Mouse (Mus musculus) brain, embryonic 18.5 days (tissue): ENCODE results near the gene Ptprj.

Source experiments
- DNase-seq: peaks from one replicate; pipeline ENCODE4 v3.0.0-alpha.2; 2012; ENCODE audit warnings: low read depth, low spot score

Gene Ptprj

DNA sequence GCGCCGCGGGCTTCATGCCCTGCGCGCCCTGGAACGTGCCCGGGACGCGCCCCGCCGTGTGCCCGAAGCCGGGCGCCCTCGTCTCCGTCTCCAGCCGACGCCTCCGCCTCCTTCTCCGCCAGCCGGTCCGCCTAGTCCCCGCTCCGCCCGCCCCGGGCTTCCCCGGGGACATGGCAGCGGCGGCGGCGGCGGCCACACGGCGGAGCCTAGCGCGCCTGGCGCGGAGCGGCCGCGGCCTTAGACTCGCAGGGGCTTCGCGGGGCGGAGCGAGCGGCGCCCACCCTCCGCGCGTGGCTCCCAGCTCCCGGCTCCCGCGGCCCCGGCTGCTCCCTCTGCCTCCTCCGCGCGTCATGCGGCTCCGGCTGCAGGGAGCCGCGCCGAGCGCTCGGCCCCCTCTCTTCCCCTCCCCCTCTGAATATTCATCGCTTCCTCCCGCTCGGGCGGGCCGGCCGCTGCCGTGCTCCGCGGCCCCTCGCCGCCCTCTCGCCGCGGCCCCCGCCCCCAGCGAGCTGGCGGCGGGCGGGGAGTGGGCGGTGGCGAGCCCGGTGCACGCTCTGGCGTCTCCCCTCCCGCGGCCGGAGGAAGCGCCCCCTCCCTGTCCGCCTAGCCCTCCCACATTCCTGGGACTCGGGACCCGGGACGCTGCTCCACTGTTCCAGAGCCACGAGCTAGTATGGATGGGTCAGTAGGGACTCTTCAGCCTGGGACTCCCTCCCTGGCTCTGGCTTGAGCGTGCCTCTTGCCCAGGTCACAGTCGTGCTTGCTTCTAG, at the start of gene Ptprj:
Gene Ptprj (minus strand): TSS at position 412 of the 770 bp plus-strand sequence.
- peak; percentile 24 for DNase-seq

DNA sequence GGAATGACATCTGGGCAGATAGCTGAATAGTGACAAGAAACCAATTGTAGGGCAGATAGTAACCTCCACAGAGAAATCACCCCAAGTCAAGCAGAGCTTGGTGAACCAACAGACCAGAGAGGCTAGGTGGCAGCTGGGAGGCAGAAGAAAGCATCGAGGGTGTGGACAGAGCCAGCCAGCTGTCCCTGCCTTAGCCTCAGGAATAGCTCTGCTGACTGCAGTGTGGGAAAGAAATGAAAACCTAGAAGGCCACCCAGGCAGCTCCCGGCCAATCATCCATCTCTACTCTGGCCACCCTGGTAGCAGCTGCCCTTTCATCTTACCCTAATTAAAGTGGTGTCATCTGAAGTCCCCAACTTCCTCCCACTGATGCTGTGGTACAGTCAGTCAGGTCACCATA, 49.1 kb upstream of the Ptprj start:
- no peak for DNase-seq

DNA sequence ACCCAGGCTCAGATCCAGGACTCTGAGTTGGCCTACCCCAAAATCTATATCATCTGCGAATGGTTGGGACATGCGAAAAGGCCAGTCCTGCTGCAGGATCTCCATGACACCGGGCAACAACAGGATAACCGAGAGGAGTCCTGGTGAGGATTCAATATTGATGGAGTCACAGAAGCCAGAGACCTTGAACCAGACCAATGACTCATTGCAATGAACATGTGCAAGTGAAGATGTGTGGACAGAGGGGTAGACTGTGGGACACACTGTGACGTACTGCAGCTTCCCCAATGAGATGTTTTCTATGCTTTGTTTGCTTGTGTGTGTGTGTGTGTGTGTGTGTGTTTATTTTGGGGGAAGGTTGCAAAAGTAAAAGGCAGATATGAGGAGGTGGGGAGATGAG, 47.8 kb upstream of the Ptprj start:
- DNase-seq = no peak

DNA sequence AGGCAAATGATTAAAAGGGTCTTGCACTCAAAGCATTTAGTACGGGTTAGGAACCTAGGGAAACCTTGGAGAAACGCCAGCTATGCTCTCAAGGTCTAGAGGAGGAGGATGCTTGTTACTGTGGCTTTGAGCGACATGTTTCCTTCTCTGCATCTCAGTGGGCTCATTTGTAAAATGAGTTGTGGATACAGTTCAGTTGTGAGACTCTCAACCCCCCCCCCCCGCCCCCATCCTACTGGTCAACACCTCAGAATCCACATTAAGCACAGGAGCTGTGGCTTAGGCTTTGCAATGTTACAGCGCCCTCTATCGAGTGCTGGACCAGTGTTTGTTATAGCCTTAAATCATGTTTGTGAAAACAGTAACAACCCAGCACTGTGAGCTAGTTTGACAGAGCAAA, 44.5 kb upstream of the Ptprj start:
- peak; percentile 8 for DNase-seq

DNA sequence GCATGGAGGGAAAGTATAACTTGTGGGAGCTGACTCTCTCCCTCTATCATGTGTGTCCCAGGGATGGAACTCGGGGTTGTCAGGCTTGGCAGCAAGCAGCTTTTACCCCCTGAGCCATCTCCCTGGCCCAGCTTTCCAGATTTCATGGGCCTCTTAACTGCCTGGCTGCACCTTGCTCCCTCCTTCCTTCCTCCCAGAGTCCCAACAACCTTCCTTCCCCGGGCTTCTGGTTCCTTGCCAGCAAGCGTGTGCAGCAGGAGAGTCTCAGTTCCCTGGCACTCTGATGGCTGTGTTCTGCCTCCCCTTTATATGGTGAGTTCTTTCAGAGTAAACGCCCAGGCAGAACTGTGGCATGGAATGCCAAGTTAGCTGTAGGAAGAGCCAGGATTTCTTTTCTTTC, 43.9 kb upstream of the Ptprj start:
- DNase-seq = peak; percentile 6

DNA sequence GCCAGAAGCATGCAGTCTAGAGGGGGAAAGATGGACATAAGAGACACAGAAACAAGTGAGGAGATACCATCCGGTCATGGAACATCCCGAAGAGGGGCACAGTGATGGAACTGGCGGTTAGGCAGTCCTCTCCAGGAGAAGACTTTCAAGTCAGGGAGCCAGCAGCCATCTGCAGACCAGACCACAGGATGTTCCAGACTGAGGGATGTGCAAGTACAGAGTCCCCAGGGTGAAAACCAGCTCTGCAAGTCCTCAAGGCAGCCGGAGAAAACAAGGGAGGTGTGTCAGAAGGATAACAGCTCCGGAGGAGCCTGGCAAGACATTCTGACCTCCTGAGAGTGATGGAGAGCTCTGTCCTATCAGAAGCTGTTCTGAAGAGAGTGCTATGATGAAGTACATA, 40.4 kb upstream of the Ptprj start:
- DNase-seq = no peak

DNA sequence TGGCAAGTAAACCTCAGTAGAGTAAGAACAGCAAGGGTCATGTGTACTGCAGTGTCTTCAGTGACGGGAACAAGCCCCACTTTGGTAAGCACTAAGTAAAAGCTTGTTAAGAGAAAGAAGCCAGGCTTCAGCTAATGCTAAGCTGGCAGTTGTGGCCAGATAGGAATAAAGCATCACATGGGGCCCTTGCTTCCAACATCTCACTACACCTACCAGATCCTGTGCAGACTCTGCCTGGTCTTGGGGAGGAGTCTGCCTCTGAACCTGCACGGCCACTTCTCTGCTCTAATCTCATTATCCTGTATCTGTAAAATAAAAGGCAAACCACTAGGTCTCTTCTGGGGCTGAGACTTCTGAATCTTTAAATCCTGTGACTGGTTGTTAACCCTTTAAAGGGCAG, 39.2 kb upstream of the Ptprj start:
- DNase-seq = no peak

DNA sequence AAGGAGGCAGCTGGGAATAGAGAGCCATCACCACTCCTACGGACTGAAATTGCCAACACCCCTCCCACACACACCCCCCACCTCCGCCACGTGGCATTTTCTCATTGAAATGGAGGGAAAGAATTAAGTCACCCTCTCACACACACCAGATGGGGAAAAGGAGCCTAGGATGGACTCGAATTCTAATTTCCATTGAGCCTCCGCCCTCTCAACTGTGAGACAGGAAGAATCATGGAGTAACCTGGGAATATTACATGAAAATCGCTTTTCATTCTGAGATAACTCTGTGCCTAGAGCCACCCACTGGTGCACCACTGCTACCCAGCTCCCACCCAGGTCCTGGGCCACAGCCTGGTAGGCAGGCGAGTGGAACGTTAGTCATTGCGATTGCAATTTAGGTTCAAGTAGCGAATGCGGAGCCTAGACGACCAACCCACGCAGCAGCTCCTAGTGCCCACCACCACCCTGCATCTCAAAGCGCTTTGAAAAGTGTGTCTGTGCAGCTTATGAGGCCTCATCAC, 34.3 kb upstream of the Ptprj start:
- no peak for DNase-seq

DNA sequence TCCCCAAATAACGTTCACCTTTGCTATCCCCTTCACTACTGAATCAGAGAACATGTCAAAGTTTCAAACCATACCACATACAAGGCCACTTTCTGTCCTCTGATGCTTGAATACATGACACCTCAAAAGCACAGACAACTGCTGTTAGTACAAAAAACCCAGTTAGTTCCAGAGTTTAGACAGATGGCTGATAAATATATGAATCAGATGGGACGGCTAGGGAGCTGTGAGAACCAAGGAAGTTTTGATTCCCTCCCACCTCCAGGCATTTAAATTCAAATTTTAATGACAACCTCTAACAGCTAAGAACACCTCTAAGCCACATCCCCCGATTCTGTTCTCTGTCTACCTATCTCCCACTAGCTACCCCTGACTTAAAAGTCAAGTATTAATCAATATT, 33.1 kb upstream of the Ptprj start:
- DNase-seq = no peak

DNA sequence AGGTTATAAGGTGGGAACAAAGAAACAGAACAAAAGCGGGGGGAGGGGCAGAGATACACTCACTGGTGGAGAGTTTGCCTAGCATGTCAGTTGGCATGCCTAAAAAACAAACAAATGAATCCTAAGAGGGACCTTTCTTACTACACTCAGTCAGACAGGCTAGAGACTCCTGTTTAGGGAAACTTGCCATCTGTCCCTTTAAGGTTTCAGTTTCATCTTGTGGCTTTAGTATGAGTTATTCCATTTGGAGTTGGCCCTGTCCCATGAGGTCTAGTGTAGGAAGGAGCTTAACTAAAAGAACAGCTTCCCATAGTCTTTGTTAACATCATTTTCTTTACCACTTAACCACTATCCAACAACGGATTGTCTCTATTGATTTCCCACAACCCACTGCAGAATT, 32.6 kb upstream of the Ptprj start:
- DNase-seq = no peak

DNA sequence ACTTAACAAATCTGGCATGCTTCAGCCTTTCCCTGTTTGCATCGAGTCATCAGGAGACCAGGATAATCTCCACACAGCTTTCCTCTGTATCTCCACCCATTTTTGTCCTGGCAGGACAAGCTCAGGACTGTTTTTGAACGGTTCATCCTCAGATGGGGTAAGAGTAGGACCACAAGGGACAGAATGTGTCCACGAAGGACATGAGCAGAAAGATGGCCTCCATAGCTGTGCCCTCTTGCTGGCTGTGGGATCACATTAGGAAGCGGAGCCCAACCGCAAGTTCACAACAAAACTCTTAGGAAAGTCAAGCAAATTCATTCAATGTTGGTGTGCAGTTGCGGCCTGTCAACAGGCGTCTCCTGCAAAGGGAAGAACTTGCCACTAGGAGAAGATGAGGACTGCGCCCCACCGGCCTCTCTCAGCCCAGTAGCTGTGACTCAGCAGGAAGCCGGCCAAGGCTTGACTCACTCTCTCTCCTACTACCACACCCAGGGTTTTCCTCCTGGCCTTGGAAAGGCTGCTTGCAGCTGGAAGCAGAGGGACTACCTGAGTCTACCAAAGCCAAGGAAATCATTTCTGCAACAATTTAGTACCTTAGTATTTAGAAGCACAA, 31.6 kb upstream of the Ptprj start:
- no peak for DNase-seq

DNA sequence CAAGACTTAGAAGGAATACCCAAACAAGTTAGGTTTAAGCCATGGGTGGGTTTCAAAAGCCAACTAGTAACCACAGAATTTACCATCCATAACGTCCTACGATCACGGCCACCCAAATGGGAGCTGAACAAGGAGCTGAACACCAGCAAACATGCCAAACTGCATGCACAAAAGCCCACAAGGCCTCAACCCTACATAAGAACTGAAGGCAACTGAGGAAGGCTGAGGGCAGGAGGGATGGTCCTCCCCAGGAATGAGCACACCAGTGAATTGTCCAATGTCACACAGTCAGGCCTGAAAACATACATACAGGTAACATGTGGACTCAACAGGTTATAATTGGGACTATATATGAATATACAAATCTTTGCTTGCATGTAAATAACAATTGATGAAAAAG, 20.6 kb upstream of the Ptprj start:
- DNase-seq = no peak

DNA sequence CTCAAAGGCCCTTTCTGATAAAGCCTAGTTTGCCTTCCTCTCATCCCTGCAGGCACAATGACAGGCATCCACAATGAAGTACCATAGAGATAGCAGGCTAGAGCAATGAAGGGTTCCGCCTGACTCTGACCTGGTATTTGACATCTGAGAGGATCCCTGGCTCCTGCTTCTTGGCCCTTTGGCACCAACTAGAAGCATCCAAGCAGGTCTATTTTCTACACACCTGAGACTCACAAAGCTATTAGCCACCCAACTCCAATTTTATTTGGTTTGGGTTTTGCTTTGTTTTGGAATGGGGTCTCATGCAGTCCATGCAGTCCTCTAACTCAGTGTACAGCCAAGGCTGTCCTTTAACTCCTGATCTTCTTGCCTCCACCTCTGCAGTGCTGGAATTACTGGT, 7.7 kb upstream of the Ptprj start:
- no peak for DNase-seq

DNA sequence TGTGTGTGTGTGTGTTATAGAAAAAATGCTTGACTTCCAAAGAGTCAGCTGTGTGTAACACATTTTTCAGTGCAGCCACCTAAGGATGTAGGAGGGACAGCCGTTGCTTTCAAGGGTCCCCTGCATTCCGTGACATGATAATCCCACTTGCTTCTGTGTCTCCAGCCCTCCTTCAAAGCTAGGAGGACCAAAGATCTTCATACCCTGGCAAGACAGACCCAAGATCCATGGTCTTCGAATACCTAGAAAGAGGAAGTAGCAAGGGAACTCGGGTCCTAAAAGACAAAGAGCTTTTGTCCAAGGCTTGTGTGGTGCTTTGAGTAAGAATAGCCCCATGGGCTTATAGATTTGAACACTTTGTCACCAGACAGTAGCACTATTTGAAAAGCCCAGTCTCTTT, 4.1 kb upstream of the Ptprj start:
- DNase-seq = no peak

DNA sequence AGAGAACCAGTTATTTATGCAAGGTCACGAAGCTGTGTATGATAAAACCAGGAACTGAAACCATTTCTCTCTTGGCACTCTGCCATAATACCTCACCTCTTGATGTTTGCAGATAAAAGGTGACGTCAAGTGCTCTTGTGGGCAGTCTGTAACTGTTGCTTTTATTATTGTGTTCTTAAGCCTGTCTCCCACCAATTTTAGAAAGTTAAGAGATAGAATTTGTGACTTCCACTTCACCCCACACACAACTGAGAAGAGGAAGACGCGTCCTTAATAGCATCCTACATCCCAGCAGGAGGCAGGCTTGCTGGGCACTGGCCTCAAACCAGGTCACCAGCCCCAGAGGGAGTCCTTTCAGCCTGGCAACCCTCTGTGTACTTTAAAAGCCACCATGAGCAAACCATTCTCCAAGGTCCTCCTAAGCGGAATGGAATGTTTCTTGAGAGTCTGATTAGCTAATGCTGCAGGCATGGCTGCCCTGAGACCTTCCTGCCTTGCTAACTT, 3.2 kb upstream of the Ptprj start:
- no peak for DNase-seq

DNA sequence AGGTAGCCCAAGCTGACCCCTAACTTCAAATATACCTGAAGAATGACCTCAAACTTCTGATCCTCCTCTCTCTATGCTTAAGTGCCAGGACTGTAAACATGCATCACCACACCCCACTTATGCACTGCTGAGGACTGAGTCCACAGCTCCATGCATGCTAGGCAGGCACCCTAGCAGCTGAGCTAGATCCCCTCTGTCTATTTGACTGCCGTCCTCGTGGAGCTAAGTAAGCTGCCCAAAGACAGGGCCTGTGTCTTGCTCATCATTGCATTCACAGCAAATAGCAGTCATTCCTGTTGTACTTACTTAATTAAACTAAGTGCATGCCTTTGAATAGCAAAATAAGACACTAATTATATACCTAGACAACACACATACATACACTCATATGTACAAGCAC, 2.4 kb upstream of the Ptprj start:
- no peak for DNase-seq

DNA sequence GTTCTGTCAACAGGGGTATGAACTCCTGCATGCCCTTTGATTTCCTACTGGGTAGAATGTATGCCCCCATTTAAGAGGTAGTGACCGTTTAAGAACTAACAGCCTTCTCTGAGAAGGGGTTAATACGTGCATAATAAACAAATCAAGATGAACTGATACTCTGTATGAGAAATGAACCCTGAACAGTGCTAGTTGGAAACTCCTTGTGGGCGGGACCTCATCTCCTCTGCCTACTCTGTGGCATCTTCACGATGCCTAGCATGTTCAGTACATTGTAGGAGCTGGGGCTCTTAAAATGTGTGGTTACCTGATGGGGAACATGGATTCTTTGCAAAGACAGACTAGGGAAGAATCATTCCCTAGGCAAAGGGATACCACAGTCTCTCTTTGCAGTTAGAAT, 1.9 kb upstream of the Ptprj start:
- DNase-seq = no peak

DNA sequence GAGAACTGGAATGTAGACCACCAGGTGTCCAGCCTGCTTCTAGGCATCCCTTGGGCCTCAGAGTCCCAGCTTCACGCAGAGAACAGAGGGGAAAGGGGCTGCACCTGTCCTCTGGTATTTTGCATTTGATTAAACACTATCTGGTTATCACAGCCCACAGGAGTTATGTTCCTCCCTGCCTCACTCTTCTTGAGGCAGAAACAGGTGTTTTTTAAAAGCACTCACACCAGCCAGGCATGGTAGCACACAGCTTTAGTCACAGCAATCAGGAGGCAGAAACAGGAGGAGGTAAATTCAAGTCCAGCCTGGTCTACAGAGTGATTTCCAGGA, 1.3 kb upstream of the Ptprj start:
- no peak for DNase-seq

DNA sequence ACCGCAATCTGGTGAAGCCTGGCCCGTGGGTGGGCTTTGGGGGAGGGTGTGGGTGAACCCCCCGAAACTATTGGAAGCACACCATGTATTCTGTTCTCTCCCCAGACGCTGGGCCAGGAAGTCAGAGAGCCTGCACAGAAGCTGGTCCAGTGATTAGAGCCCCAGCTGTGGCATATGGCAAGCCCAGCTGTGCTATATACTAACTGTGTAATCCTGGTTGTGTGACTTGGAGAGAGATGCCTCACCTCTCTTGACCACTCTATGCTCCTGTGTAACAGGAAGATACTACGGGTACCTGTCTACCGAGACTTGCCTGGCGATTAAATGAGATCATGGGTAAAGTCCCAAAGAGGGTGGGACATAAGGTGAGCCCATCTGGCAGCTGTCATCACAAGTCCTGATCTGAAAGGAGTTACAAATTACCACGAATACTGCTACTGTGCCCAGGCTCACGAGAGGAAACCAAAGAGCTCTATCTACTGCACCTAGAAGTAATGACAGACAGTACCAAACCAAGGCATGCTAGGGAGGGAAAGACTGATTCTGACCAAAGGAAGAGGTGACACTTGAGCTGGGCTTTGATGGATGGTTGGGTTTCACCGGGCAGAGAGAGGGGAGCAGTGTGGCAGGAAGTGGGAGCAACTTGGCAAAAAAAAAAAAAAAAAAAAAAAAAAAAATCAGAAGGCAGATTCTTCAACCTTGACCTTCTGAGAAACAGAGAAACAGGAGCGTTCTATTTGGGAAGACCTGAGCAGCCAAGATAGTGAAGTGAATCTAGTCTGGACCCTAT, 754 bp upstream of the Ptprj start:
- no peak for DNase-seq

DNA sequence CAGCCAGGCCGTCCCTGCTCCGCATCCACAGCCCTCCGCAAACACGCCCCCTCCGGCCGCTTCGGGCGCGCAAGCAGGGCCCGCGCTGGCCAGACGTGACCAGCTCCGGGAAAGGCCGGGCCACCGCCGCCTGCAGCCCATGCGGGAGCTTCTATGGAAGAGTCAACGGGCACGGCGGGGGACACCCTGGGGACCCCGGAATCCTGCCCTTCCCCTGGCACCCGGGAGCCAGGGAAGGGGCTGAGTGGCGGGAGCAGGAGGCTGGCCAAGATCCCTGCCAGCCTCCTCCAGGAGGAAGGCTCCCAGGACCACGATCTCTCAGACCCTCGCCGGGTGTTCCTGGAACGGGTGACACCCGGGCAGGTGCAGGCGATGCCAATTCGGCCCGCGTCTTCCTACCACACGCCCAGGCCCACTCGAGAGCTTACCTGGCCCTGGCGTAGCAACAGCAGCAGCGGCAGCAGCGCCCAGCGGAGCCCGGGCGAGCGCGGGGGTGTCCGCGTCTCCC, 665 bp downstream of the Ptprj start:
- no peak for DNase-seq

DNA sequence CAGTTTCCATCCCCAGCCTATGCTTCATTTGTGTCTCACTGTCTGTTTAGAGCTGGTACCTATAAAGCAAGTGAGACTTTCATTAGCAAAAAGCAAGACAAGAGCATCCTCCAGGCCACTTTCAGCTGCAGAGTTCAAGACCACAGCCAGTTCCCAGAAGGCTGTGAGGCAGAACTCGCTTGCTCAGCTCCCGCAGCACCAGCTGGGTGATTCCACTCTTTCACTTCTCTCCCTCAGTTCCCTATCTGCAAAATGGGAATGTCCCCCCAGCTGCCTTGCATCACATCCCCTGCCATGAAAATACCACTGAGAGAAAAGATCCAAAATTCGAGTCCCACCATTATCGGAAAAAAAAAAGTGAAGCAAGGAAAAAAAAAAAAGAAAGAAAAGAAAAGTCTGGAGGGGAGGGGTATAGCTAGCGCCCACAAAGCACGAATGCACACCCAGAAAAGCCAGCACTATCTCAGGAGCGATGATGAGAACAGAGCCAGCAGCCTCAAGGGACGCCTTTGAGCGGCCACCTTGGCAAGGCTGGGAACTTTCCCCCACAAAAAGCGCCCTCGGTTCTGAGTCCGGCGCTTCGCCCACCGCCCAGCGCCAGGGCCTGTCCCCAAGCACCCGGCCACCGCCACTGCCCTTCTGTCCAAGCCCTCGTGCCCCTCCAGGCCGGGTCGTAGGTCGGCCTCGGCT, 1.3 kb downstream of the Ptprj start:
- no peak for DNase-seq
